Mouse (Mus musculus): ENCODE data around the gene Enc1.

DNA sequence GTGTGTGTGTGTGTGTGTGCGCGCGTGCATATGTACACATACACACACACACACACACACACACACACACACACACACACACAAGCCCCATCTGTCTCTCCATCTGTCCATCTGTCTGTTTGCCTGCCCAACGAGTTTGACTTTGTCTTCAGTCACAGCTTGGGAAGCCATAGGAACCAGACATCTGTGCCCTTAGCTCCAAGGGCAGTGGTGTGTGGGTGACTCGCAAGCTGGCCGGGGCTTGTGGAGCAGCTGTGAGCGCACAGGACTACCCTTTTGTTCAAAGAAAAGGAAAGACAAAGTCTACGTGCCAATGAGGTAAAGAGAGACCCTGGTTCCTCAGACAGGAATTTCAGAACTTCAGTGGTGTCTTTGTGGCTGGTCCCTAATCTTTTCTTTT is 51.1 kb downstream of the Enc1 start:
- TF ChIP-seq CTCF (IDR thresholded peaks at IDR 0.05) (no peak), EP300 (IDR thresholded peaks at IDR 0.05; ENCODE audit: insufficient read depth, low read depth, low read length) (no peak), POLR2A (IDR thresholded peaks at IDR 0.05; ENCODE audit: insufficient read depth, low read depth, low read length) (no peak)

Data from heart, adult 2 months (tissue).